Mouse (Mus musculus) gastrocnemius, adult 8-10 months (tissue): ENCODE results near the gene St7. TPM values are rescaled to one million over a fixed set of nuclear protein-coding genes. Genes with fewer than 3 reads are reported as not detected.

Experiments used
- DNase-seq, 2 experiments: peaks; one replicate each; pipeline ENCODE4 v3.0.0; 2022; ENCODE audit warnings: low spot score in 2 of 2
- total RNA-seq, 4 experiments: library from RNA; stranded (reverse); gene quantifications; 2 replicates each; pipeline ENCODE4 v1.2.4; 2022

Gene St7
- total RNA-seq, 4 experiments from 2014 or later: 11.3 to 16.0 (median 12.5) TPM

GRCm38 (mm10) chr6:17718978-17719377 is 26.2 kb downstream of the St7 start:
- no peak for DNase-seq

- no peak for DNase-seq
These were observed 26.7 kb downstream of the St7 start for GRCm38 (mm10) chr6:17719423-17719822.

GRCm38 (mm10) chr6:17720022-17720421 is 27.3 kb downstream of the St7 start:
- no peak for DNase-seq

GRCm38 (mm10) chr6:17721706-17722105 is 29.0 kb downstream of the St7 start:
- DNase-seq: no peak

GRCm38 (mm10) chr6:17725841-17726460 is 33.2 kb downstream of the St7 start:
- peak; percentile 27 for DNase-seq

GRCm38 (mm10) chr6:17727241-17727640 is 34.5 kb downstream of the St7 start:
- DNase-seq: no peak

GRCm38 (mm10) chr6:17727891-17728790 is 35.4 kb downstream of the St7 start:
- no peak for DNase-seq

- no peak for DNase-seq
These were observed 37.4 kb downstream of the St7 start for GRCm38 (mm10) chr6:17730122-17730521.

GRCm38 (mm10) chr6:17731694-17732093 is 39.0 kb downstream of the St7 start:
- DNase-seq: no peak

- no peak for DNase-seq
These were observed 41.2 kb downstream of the St7 start for GRCm38 (mm10) chr6:17733951-17734411.

- DNase-seq: no peak
These were observed 44.7 kb downstream of the St7 start for GRCm38 (mm10) chr6:17737262-17737948.

GRCm38 (mm10) chr6:17740128-17740527 is 47.4 kb downstream of the St7 start:
- no peak for DNase-seq

- no peak for DNase-seq
These were observed 48.9 kb downstream of the St7 start for GRCm38 (mm10) chr6:17741639-17742038.

- DNase-seq: no peak
These were observed 49.5 kb downstream of the St7 start for GRCm38 (mm10) chr6:17742209-17742608.

- no peak for DNase-seq
These were observed 50.6 kb downstream of the St7 start for GRCm38 (mm10) chr6:17743325-17743724.

- no peak for DNase-seq
These were observed 55.0 kb downstream of the St7 start for GRCm38 (mm10) chr6:17747724-17748123.

GRCm38 (mm10) chr6:17748866-17749582 is 56.3 kb downstream of the St7 start:
- DNase-seq: no peak

GRCm38 (mm10) chr6:17749596-17749995 is 56.9 kb downstream of the St7 start:
- no peak for DNase-seq

GRCm38 (mm10) chr6:17750041-17750660 is 57.4 kb downstream of the St7 start:
- no peak for DNase-seq

GRCm38 (mm10) chr6:17750957-17751356 is 58.2 kb downstream of the St7 start:
- no peak for DNase-seq

GRCm38 (mm10) chr6:17755902-17756301 is 63.2 kb downstream of the St7 start:
- DNase-seq: no peak
